Mouse (Mus musculus): ENCODE results near the gene Gm20388.

DNA sequence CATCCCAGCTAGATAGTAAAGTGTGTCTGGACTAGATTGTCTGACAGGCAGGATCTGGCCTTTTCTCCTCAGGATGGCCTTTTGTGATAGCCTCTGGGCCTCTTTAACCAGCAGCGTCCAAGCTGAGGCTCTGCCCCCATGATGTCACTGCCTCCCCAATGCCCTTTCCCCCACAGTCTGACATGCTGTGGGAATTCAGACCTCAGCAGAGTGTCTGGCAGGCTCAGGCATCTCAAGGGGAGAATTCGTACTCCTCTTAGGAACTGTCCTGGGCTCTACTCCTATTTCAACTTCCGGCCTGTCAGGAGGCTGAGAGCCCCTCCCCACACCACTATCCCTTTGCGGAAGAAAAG, 553.9 kb downstream of the Gm20388 start:
- TF ChIP-seq TAL1 (IDR thresholded peaks at IDR 0.05; ENCODE audit: low read length): no peak
- TF ChIP-seq GATA1 (IDR thresholded peaks at IDR 0.05; ENCODE audit: low read length): no peak

Data from erythroblast, embryonic 14.5 days (primary cell).